Mouse (Mus musculus) right cerebral cortex, postnatal 14 days (tissue): ENCODE data around the gene Anxa6.

Source experiments
- DNase-seq: peaks from one replicate; pipeline ENCODE4 v3.0.0; 2022

Anxa6 gene

DNA sequence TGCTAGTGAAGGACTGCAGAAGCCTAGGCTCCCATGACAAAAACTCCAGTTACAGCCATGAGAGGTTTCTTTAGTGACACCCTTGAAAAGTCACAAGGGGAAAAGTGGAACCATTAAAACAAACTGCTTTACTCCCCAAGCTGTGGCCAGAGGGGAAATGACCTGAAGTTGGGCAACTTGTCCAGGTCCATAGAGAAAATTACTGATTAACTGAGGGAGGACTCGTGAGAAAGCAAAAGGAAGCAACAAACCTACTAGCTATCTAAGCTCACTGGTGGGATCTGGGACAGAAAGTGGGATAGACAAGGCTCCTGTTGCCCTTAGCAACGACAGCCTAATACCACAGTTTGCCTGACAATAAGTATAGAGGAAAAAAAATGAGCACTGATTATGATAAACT is 4.7 kb downstream of the Anxa6 start:
- DNase-seq, result no peak

- DNase-seq, result no peak
These were observed 5.9 kb downstream of the Anxa6 start for GRCm38 (mm10) chr11:55027204-55027855.

DNA sequence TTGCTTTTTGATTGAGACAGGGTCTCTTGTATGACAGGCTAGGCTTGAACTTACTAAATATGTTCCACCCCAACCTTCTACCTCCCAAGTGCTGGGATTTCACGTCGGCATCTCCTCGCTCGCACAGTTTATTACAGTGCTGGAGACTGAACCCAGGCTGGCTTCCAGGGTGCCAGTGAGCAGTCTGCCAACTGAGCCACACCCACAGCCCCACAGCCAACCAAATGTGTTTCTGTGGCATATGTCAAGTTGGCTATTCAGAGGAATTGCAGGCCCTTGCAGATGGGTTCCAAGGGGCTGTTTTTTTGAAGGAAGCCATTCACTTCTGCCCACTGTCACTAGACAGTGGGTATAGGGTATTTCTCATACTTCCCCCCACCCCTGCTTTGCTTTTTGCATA is 7.3 kb downstream of the Anxa6 start:
- DNase-seq, result no peak

DNA sequence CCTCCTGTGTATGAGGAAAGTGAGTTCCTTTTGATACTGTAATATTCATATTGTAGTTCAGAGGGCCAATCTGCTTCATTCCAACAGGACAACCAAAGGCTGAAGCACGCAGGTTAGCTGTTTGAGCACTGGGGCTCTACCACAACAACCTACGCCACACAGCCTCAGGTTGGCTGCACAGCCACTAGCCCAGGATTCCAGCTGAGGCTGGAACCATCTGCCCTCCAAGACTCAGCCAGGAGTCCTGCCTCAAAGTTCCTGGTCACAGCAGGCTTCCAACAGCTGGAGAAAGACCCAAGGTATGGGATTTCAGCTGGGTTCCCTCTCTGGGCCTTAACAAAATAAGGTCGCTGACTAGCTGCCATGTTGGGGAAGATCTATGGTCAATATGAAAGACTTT is 9.7 kb downstream of the Anxa6 start:
- DNase-seq, result no peak

DNA sequence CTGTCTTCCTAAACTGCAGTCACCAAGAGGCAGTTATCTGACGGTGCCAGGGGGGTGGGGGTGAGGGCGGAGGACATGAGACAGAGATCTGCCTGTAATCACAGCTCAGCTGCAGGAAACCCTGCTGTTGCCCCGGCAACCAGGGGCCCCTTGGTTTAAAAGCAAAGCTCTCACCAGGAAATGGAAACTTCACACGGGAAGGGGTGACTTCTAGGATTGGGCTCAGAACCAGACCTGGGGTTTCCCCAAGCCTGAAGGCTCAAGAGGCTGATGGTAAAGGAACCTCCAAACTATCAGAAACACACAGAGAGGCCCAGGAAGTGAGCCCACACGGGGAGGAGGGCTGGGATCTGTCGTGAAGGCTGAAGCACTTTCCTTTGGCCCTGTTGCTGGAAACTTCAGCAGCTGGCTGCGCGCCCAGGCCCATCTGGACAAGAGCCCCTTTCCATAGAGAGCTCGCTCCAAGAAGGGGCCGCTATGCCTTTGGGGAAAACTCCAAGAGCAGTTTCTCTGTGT is 10.1 kb downstream of the Anxa6 start:
- DNase-seq, result peak; percentile 80

DNA sequence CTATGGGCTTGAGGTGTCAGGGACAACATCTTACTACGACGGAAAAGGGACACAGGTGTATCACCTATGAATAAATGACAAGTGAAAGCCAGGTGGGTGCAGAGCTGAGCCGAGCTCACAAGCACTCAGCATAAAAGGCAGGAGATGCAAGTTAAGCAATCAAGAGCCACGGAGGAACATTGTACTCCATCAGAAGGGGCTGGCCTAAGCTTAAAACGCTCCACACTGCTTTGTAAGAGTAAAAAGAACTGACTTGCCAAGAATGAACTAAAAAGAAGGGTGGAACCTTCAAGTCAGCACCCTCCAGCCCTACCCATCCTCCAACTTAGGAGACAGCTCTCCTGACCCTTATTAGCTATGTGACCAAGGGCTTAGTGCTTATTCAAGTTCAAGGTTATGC is 10.7 kb downstream of the Anxa6 start:
- no peak for DNase-seq

- DNase-seq, result no peak
These were observed 11.4 kb downstream of the Anxa6 start for GRCm38 (mm10) chr11:55021859-55022258.

- DNase-seq, result no peak
These were observed 11.8 kb downstream of the Anxa6 start for GRCm38 (mm10) chr11:55021458-55021857.

GRCm38 (mm10) chr11:55019711-55020110 is 13.5 kb downstream of the Anxa6 start:
- no peak for DNase-seq

GRCm38 (mm10) chr11:55018034-55018433 is 15.2 kb downstream of the Anxa6 start:
- no peak for DNase-seq

DNA sequence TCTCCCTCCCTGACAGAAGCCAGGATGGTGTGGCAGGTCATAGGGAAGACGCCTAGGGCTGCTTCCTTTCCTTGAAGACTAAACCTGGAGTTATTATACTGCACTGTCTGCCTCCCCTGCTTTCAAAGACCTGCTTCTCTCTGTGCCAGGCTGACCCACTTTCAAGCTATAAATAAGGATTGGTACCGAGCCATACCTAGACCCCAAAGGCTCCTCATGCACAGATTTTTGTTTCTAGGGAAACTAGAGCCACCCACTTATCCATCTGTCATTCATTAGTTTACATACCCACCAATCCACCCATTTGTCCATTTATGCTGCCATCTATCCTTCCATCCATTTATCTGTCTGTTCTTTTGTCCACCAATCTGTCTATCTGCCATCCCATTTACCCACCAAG is 16.0 kb downstream of the Anxa6 start:
- DNase-seq, result no peak

GRCm38 (mm10) chr11:55016758-55017157 is 16.5 kb downstream of the Anxa6 start:
- no peak for DNase-seq

GRCm38 (mm10) chr11:55015831-55016241 is 17.4 kb downstream of the Anxa6 start:
- DNase-seq, result peak; percentile 62

- no peak for DNase-seq
These were observed 18.0 kb downstream of the Anxa6 start for GRCm38 (mm10) chr11:55015264-55015663.

GRCm38 (mm10) chr11:55013802-55014201 is 19.4 kb downstream of the Anxa6 start:
- DNase-seq, result no peak

- no peak for DNase-seq
These were observed 20.4 kb downstream of the Anxa6 start for GRCm38 (mm10) chr11:55012551-55013521.

DNA sequence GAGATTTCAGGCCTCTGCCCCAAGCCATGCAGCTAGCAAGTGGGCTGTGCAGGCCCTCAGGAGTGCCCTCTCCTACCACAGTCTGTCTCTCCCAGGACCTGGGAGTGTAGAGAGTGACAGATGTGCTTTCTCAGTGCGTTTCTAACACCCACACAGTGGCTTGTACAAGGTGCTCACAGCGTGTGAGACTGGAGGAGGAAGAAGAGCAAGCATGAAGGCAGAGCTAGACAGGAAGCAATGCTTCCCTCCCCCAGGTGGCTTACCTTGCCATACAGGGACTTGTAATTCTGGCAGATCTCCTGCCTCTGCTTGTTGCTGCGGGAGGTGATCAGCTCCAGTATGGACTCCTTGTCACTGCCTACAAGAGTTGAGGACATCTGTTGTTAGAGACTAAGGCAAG is 21.8 kb downstream of the Anxa6 start:
- no peak for DNase-seq

- DNase-seq, result no peak
These were observed 25.0 kb downstream of the Anxa6 start for GRCm38 (mm10) chr11:55008230-55008629.

GRCm38 (mm10) chr11:55005684-55006083 is 27.6 kb downstream of the Anxa6 start:
- DNase-seq, result no peak

- no peak for DNase-seq
These were observed 28.2 kb downstream of the Anxa6 start for GRCm38 (mm10) chr11:55004970-55005502.

- DNase-seq, result no peak
These were observed 34.5 kb downstream of the Anxa6 start for GRCm38 (mm10) chr11:54998708-54999107.

DNA sequence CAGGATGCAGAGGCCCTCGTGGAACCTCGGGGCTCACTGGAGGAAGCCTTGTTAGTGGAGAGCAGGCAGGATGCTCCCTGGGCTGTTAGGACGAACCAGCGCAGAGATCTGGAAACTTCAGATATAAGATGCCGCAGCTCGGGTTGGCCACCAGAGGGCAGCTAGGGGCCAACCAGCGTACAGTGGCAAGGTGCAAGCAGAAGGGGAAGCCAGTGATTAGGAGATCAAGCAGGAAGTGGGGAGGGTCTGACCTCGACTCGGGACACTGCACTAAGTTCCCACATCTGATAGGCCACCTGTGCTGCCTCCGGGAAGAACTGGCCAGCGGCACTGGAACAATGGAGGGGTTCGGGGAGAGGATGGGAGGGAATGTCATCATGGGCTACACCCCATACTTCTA is 35.0 kb downstream of the Anxa6 start:
- peak; percentile 55 for DNase-seq

DNA sequence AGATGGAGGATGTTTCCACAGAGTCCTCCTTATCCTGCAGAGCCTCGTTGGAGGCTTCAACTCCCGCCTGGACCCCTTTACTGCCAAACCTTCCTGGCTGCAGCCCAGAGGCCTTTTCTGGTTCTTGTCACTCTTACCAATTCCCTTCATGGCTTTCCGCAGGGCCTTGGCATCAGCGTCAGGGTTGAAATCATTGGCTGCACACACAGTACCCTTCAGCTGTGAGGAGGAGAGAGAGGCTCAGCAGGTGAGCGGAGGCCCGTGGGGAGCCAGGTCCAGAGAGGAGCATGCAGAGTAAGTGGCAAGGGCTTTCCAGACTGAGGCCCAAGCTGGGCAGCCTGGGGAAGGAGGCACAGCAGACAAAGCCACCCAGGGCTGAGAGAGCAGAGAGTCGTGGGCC is 37.1 kb downstream of the Anxa6 start:
- no peak for DNase-seq

GRCm38 (mm10) chr11:54989920-54990319 is 43.3 kb downstream of the Anxa6 start:
- DNase-seq, result no peak
